Mouse (Mus musculus) C2C12 (cell line): ENCODE measurements at regions not wholly inside any gene's neighbourhood (a gene's known extent, or its start where the extent isn't known, plus 50 kb on each side); places are given as distances from the start of the nearest gene placed in this dataset.

Experiments used
- H3K27me3 ChIP-seq: one replicate; pipeline ENCODE4 v1.6.1; 2011; ENCODE audit not compliant: control insufficient read depth, insufficient read depth, insufficient read length
- H3K36me3 ChIP-seq: one replicate; pipeline ENCODE4 v1.6.1; 2011; ENCODE audit not compliant: control insufficient read depth, insufficient read depth
- H3K4me3 ChIP-seq: one replicate; pipeline ENCODE4 v1.5.1; 2011; ENCODE audit warnings: mild to moderate bottlenecking, control low read depth; ENCODE audit not compliant: poor library complexity, insufficient read depth, severe bottlenecking
- H3K79me2 ChIP-seq: one replicate; pipeline ENCODE4 v1.6.1; 2011; ENCODE audit not compliant: control insufficient read depth, insufficient read depth
- H3K79me3 ChIP-seq: one replicate; pipeline ENCODE4 v1.6.1; 2011; ENCODE audit warnings: low read depth, control low read depth
- H3ac ChIP-seq: one replicate; pipeline ENCODE3; 2011; ENCODE audit warnings: low read depth; ENCODE audit not compliant: control insufficient read depth, insufficient read length
- CEBPB ChIP-seq: IDR thresholded peaks from one replicate; pipeline ENCODE4 v1.6.1; 2011; ENCODE audit warnings: low read depth, mild to moderate bottlenecking, control low read depth, moderate library complexity
- CTCF ChIP-seq: IDR thresholded peaks from one replicate; pipeline ENCODE4 v1.5.1; 2011; ENCODE audit not compliant: control insufficient read depth, insufficient read depth, insufficient read length
- FOSL1 ChIP-seq: IDR thresholded peaks from one replicate; pipeline ENCODE4 v1.8.0; 2011; ENCODE audit warnings: mild to moderate bottlenecking, low read length; ENCODE audit not compliant: poor library complexity, insufficient read depth, severe bottlenecking
- MAX ChIP-seq: IDR thresholded peaks from one replicate; pipeline ENCODE4 v1.6.1; 2011; ENCODE audit warnings: mild to moderate bottlenecking, control low read depth
- MYOD1 ChIP-seq: IDR thresholded peaks from one replicate; pipeline ENCODE4 v1.6.1; 2011; ENCODE audit warnings: low read depth; ENCODE audit not compliant: control insufficient read depth, insufficient read length
- MYOG ChIP-seq: IDR thresholded peaks from one replicate; pipeline ENCODE4 v1.6.1; 2011; ENCODE audit not compliant: control insufficient read depth, insufficient read length; ENCODE audit errors: extremely low read depth
- USF1 ChIP-seq: IDR thresholded peaks from one replicate; pipeline ENCODE4 v1.6.1; 2011; ENCODE audit warnings: low read depth, mild to moderate bottlenecking, control low read depth, moderate library complexity

DNA sequence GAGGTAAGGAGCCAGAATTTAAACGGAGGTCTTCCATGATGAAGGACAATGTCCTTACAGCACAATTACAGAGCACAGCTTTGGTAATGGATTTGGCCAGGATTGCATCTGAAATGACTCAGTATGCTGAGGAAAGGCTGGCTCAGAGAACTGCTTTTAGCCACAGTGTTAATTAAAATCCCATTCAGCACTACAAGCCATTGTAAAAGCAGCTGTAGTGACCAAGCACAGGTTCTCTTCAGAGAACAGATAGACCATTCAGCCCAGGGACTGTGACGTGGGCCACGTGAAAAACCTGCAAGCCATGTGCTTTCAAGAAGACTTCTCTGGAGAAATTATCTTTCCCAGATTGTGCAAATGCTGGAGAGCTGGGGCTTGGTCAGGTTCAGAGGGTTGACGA, 979.7 kb downstream of the Slc22a22 start:
- no peaks in the 10 kb centered on the region for H3K79me2 ChIP-seq
- no peaks in the 10 kb centered on the region for H3K79me3 ChIP-seq
- no peaks in the 10 kb centered on the region for H3K27me3 ChIP-seq
- peak; percentile 16 for TF ChIP-seq MAX
- TF ChIP-seq CTCF: no peak
- H3K36me3 ChIP-seq: no peaks in the 10 kb centered on the region
- no peak overlapping the region for H3K4me3 ChIP-seq
- no peak overlapping the region for H3ac ChIP-seq

DNA sequence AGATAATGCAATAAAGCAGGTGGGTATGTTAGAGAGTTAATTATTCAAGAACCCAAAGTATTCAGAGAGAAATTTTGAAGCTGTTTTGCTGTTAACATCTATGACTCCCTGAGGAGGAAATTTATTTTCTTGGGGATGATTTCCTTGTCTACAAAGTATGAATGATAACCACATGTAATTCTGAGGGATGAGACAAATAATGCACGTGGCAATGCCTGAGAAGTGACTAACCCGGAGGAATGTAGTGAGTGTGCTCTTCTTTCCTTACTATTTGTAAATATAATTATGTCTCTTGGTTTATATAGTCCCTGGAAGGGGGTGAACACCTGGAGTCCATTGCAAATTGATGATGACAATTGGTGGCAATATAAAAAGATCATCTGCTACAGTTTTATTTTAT, 981.1 kb downstream of the Slc22a22 start:
- H3K27me3 ChIP-seq: no peaks in the 10 kb centered on the region
- no peaks in the 10 kb centered on the region for H3K79me3 ChIP-seq
- H3K4me3 ChIP-seq: no peak overlapping the region
- no peaks in the 10 kb centered on the region for H3K36me3 ChIP-seq
- no peaks in the 10 kb centered on the region for H3K79me2 ChIP-seq
- TF ChIP-seq MAX: peak; percentile 95
- no peak for TF ChIP-seq CEBPB
- TF ChIP-seq USF1: peak; percentile 48
- TF ChIP-seq FOSL1: peak; percentile 76
- H3ac ChIP-seq: no peak overlapping the region

- no peak overlapping the region for H3ac ChIP-seq
Measured at GRCm38 (mm10) chr15:56485931-56486330, 991.5 kb downstream of the Slc22a22 start.

GRCm38 (mm10) chr15:56484693-56485092, 992.7 kb downstream of the Slc22a22 start:
- TF ChIP-seq CEBPB (no peak), MYOD1 (no peak), CTCF (no peak), MAX (no peak), MYOG (no peak), USF1 (no peak), FOSL1 (no peak)
- H3K79me3 ChIP-seq: no peaks in the 10 kb centered on the region
- no peak overlapping the region for H3ac ChIP-seq
- no peaks in the 10 kb centered on the region for H3K36me3 ChIP-seq
- H3K27me3 ChIP-seq: no peaks in the 10 kb centered on the region
- H3K79me2 ChIP-seq: no peaks in the 10 kb centered on the region
- H3K4me3 ChIP-seq: no peak overlapping the region

More at GRCm38 (mm10) chr15:56485931-56486330, 991.5 kb downstream of the Slc22a22 start:
- no peaks in the 10 kb centered on the region for H3K36me3 ChIP-seq
- H3K79me3 ChIP-seq: no peaks in the 10 kb centered on the region
- TF ChIP-seq MAX (no peak), CTCF (no peak), CEBPB (no peak), USF1 (no peak), FOSL1 (no peak), MYOG (no peak)
- no peaks in the 10 kb centered on the region for H3K79me2 ChIP-seq
- H3K27me3 ChIP-seq: no peaks in the 10 kb centered on the region
- no peak overlapping the region for H3K4me3 ChIP-seq

GRCm38 (mm10) chr15:56479682-56480081, 997.7 kb downstream of the Slc22a22 start:
- TF ChIP-seq CTCF (no peak), FOSL1 (no peak), CEBPB (no peak), MAX (no peak), MYOG (no peak), USF1 (no peak), MYOD1 (no peak)
- Histone ChIP-seq H3K27me3 (no peaks in the 10 kb centered on the region), H3ac (no peak overlapping the region), H3K79me3 (no peaks in the 10 kb centered on the region), H3K79me2 (no peaks in the 10 kb centered on the region), H3K36me3 (no peaks in the 10 kb centered on the region), H3K4me3 (no peak overlapping the region)

GRCm38 (mm10) chr15:56479015-56479414, 998.4 kb downstream of the Slc22a22 start:
- Histone ChIP-seq H3ac (no peak overlapping the region), H3K79me2 (no peaks in the 10 kb centered on the region), H3K4me3 (no peak overlapping the region), H3K27me3 (no peaks in the 10 kb centered on the region), H3K36me3 (no peaks in the 10 kb centered on the region), H3K79me3 (no peaks in the 10 kb centered on the region)
- no peak for TF ChIP-seq USF1
- TF ChIP-seq MAX: no peak
- TF ChIP-seq MYOG: no peak
- TF ChIP-seq FOSL1: no peak
- no peak for TF ChIP-seq MYOD1
- no peak for TF ChIP-seq CTCF
- no peak for TF ChIP-seq CEBPB
